Mouse (Mus musculus): ENCODE data around the gene Tnrc18. TPM values are rescaled to one million over a fixed set of nuclear protein-coding genes. Genes with fewer than 3 reads are reported as not detected.
"Not testable (repeated sequence)": the region's sequence is repeated elsewhere in the genome, so short reads cannot be mapped to it uniquely, and the experiment has no call there.

The Tnrc18 gene
- total RNA-seq (2015; ENCODE audit: low replicate concordance) (5.4 and 7.9 TPM in 2 replicates), total RNA-seq (2017; ENCODE audit: low replicate concordance) (5.0 and 6.0 TPM in 2 replicates)

DNA sequence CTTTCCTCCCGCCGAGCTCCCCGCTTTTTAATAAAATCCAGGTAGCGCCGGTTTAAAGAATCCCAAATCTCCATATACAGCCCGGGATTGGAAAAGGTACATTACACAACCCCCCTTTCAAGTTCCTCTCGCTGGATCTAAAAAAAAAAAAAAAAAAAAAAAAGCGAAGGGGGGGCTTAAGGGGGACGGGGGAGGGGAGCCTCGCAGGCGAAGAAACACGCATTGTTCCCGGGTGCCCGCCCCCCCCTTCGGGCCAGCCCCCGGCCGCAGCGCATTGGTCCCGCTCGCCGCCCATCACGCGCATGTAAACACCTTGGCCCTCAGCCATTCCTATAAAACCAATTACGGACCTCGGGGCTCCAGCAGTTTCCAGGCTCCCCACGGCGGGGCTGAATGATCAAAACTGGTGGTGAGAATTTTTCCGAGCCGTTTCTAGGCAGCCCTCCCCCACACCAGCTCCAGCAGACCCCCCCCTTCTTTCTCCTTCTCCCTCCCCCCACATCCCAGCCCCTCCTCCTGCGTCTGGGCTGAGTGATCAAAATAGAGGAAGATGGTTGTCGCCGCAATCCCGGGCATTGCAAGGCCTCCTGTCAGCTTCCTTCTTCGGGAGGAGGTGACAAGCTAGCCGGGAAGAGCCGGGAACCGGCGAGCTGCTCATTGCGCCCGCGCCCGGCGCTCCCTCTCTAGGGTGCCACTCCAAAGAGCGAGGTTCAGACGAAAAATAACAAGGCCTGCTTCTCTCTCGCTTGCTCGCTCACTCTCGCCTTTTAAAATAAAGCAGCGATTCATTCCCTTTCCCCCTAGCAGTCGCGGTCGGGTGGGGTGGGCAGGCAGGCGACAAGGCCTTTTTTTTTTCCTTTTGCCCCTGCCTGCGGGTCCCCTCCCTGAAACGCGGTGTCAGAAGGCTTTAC lies at the start of gene Tnrc18:
TSS of gene Tnrc18 (minus strand) at position 139 of the 911 bp plus-strand sequence.
- ATAC-seq (replicated peaks; ENCODE audit: low FRiP score, poor library complexity, severe bottlenecking) = no peak

GRCm38 (mm10) chr5:142857763-142858229 lies 40.3 kb upstream of the Tnrc18 start:
- ATAC-seq (replicated peaks; ENCODE audit: low FRiP score, poor library complexity, severe bottlenecking) = no peak

GRCm38 (mm10) chr5:142856408-142856807 lies 38.9 kb upstream of the Tnrc18 start:
- ATAC-seq (replicated peaks; ENCODE audit: low FRiP score, poor library complexity, severe bottlenecking) = no peak

GRCm38 (mm10) chr5:142854877-142855276 lies 37.4 kb upstream of the Tnrc18 start:
- no peak for ATAC-seq (replicated peaks; ENCODE audit: low FRiP score, poor library complexity, severe bottlenecking)

DNA sequence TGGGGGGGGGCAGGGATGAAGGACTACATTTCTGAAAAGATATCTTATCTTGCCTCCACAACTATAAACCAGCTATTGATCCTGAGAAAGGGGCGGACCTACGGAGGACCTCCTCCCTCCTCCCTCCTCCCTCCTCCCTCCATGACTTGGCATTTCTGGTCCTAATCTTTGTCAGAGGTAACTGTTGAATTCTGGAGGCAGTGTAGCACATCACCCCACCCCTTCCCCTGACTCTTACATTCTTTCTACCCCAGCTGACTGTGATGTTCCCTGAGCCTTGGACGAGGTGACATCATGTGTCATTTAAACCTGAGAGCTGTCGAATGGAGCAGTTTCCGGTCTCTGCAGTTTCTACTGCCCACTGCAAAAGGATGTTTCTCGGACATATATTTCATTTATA lies 36.1 kb upstream of the Tnrc18 start:
- ATAC-seq (replicated peaks; ENCODE audit: low FRiP score, poor library complexity, severe bottlenecking) = no peak

- no peak for ATAC-seq (replicated peaks; ENCODE audit: low FRiP score, poor library complexity, severe bottlenecking)
These were observed 34.2 kb upstream of the Tnrc18 start for GRCm38 (mm10) chr5:142851681-142852049.

DNA sequence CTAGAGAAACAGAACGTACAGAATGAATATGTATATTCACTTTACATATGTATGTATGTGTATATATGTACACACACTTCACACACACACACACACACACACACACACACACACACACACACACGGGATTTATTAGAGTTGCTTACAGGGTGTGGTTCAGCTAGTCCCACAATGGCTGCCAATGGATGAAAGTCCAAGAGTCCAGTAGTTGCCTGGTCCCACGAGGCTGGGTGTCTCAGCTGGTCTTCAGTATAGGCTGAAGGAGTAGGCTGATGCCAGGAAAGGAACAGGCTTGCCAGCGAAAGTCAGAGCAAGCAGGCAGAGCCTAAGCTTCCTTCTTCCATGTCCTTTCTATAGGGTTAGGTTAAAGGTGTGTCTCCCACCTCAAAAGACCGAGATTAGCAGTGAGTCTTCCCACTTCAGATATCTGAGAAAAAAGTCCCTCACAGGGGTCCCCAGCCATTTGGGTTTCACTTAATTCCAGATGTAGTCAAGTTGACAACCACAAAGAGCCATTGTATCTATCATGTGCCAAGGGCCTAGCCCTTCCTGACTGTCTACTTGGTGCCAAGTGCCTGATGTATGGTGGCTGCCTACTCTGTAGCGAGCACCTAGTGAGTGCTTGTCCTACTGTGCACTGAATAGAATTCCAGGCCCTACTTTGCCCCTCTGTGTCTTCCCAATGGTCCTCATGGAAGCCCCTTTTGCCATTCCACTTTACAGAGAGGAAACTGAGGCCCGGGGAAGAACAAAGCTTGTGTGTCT lies 33.6 kb upstream of the Tnrc18 start:
- no peak for ATAC-seq (replicated peaks; ENCODE audit: low FRiP score, poor library complexity, severe bottlenecking)

GRCm38 (mm10) chr5:142850476-142850875 lies 33.0 kb upstream of the Tnrc18 start:
- no peak for ATAC-seq (replicated peaks; ENCODE audit: low FRiP score, poor library complexity, severe bottlenecking)

- no peak for ATAC-seq (replicated peaks; ENCODE audit: low FRiP score, poor library complexity, severe bottlenecking)
These were observed 31.4 kb upstream of the Tnrc18 start for GRCm38 (mm10) chr5:142848911-142849310.

GRCm38 (mm10) chr5:142848149-142848548 lies 30.7 kb upstream of the Tnrc18 start:
- no peak for ATAC-seq (replicated peaks; ENCODE audit: low FRiP score, poor library complexity, severe bottlenecking)

- peak; percentile 47; the same call in 1 of the 2 replicates for ATAC-seq (replicated peaks; ENCODE audit: low FRiP score, poor library complexity, severe bottlenecking)
These were observed 27.0 kb upstream of the Tnrc18 start for GRCm38 (mm10) chr5:142844467-142844866.

- no peak for ATAC-seq (replicated peaks; ENCODE audit: low FRiP score, poor library complexity, severe bottlenecking)
These were observed 24.7 kb upstream of the Tnrc18 start for GRCm38 (mm10) chr5:142842137-142842642.

DNA sequence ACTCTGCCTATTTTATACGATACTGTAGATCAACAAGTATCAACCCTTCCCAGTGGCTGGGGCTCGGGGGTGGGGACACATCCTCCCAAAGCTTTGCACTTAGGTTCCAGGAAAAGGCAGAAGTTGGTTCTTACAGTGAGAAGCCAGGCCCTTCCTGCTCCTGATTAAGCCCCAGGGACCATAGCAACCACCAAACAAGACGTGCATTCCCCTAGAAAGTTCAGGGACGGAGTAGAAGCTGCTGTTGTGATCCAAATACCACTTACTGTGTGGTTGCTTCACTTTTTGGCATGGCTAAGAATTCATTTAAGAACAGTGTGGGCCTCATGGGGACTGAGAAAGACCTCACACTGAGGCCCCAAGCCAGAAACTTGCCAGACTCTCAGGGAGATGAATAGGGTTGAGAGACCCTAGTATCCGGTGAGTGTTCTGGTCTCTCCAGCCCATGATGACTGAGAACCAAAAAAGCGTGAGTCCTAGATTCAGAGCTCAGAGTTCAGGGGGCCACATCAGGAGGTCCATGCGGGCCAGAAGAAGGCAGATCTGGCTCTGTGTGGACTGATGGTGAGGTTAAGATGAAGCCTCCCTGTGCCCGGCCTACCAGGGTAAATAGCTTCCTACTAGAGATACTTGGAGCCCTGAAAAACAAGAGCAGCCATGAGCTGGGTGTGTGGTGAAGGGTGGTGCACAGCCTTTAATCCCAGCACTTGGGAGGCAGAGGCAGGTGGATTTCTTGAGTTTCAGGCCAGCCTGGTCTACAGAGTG lies 24.1 kb upstream of the Tnrc18 start:
- no peak for ATAC-seq (replicated peaks; ENCODE audit: low FRiP score, poor library complexity, severe bottlenecking)

DNA sequence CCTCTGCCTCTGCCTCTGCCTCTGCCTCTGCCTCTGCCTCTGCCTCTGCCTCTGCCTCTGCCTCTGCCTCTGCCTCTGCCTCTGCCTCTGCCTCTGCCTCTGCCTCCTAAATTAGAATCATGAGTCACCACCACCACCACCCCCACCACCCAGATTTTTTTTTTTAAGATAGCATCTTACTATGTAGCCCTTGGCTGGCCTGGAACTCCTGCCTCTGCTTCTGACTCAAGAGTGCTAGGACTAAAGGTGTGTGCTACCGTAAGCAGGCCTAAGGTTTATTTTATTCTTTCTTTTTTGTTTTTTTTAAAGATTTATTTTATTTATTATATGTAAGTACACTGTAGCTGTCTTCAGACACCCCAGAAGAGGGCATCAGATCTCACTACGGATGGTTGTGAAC lies 20.0 kb upstream of the Tnrc18 start:
- ATAC-seq (replicated peaks; ENCODE audit: low FRiP score, poor library complexity, severe bottlenecking) = not testable (repeated sequence)

DNA sequence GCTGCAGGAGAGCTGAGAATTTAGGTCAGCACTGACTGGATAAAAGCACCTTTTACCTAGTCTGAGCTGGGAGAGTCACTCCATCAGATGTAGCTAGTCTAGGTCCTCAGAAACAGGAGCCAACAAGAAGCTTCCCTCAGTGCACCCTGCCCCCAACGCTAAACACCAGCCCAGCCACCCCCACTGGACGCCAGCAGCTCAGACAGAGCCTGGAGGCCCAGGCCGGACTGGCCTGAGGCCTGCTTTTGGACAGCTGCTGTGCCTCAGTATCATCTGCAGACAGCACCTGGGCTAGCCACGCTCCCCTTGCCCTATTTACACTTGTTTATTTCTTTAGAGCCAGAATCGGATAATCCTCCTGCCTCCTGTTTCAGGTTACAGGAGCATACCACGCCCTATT lies 19.4 kb upstream of the Tnrc18 start:
- no peak for ATAC-seq (replicated peaks; ENCODE audit: low FRiP score, poor library complexity, severe bottlenecking)

- ATAC-seq (replicated peaks; ENCODE audit: low FRiP score, poor library complexity, severe bottlenecking) = 0 out of 2 replicates have a peak, but pooled peaks have one; percentile 43
These were observed 16.4 kb upstream of the Tnrc18 start for GRCm38 (mm10) chr5:142833646-142834438.

- no peak for ATAC-seq (replicated peaks; ENCODE audit: low FRiP score, poor library complexity, severe bottlenecking)
These were observed 8.7 kb upstream of the Tnrc18 start for GRCm38 (mm10) chr5:142826131-142826530.

DNA sequence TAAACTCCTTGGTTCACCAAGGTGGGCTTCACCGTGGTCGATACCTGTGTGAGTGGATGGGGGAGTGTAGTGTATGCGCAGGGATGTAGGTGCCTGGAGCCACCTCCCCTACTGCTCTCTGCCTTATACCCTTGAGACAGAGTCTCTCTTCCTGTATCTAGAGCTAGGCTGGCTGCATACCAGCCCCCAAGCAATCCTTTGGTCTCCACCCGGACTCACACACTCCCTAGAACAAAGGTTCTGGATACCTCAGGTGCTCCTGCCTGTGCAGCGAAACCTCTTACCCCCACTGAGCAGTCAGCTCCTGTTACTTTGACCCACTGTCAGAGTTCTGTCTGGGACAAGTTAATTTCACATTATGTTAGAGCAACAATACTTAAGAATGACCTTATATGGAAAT lies 8.2 kb upstream of the Tnrc18 start:
- no peak for ATAC-seq (replicated peaks; ENCODE audit: low FRiP score, poor library complexity, severe bottlenecking)

DNA sequence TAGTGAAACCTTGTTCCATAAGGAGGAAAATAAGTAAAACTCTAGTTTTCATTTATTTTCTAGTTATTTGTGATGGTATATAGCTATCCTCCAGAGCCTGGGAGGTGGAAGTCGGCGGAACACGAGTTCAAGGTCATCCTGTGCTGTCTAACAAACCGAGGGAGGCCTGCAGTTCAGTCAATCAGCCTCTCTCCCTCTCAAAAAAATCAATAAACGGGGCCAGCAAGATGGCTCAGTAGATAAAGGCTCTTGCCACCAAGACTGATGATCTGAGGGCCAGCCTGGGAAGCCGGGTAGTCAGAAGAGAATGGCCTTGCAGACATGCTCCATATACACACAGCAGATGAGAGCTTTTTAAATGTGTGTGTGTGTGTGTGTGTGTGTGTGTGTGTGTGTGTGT lies 6.6 kb upstream of the Tnrc18 start:
- no peak for ATAC-seq (replicated peaks; ENCODE audit: low FRiP score, poor library complexity, severe bottlenecking)

Data from erythroblast, adult 5-6 weeks (primary cell).